Mouse (Mus musculus) heart, postnatal 36 days (tissue): ENCODE data around the gene Farp1. TPM values are rescaled to one million over a fixed set of nuclear protein-coding genes. Genes with fewer than 3 reads are reported as not detected.
"Not testable (repeated sequence)": the region's sequence is repeated elsewhere in the genome, so short reads cannot be mapped to it uniquely, and the experiment has no call there.

Source experiments
- DNase-seq, 2 experiments: peaks; one replicate each; pipeline ENCODE4 v3.0.0; 2021 to 2022
- intact Hi-C: fragments of 180-260 bp; cut with DNase I; formaldehyde crosslinking; loops from one replicate; pipeline ENCODE4 v1.15.1; 2025
- total RNA-seq, 2 experiments: library from RNA; stranded (reverse); gene quantifications; 2 replicates each; pipeline ENCODE4 v1.2.3; 2021

The Farp1 gene
- total RNA-seq, 2 experiments from 2014 or later: 10.4 to 10.8 TPM

GRCm38 (mm10) chr14:121168716-121169115 lies 133.7 kb downstream of the Farp1 start:
- DNase-seq: no peak

GRCm38 (mm10) chr14:121170321-121170720 lies 135.3 kb downstream of the Farp1 start:
- intact Hi-C loops: no loop called here
- DNase-seq: no peak

More at GRCm38 (mm10) chr14:121168716-121169115, 133.7 kb downstream of the Farp1 start:
- intact Hi-C loops: no loop called here

GRCm38 (mm10) chr14:121172065-121173036 lies 137.4 kb downstream of the Farp1 start:
- DNase-seq: no peak
- intact Hi-C loops: no loop called here

- no peak for DNase-seq
- intact Hi-C loops: loop anchor here (5.0 kb wide), 1 partner anchor 42 kb away; no protein-coding TSS in a partner anchor
These were observed 140.4 kb downstream of the Farp1 start for GRCm38 (mm10) chr14:121175385-121175784.

GRCm38 (mm10) chr14:121175861-121176260 lies 140.9 kb downstream of the Farp1 start:
- intact Hi-C loops: loop anchor here (5.0 kb wide), 1 partner anchor 41 kb away; no protein-coding TSS in a partner anchor
- DNase-seq: no peak

- intact Hi-C loops: loop anchor here (5.0 kb wide), 1 partner anchor 39 kb away; no protein-coding TSS in a partner anchor
- DNase-seq: no peak
These were observed 142.9 kb downstream of the Farp1 start for GRCm38 (mm10) chr14:121177907-121178306.

- intact Hi-C loops: no loop called here
- no peak for DNase-seq
These were observed 145.6 kb downstream of the Farp1 start for GRCm38 (mm10) chr14:121180611-121181010.

GRCm38 (mm10) chr14:121181798-121182197 lies 146.8 kb downstream of the Farp1 start:
- no peak for DNase-seq
- intact Hi-C loops: no loop called here

GRCm38 (mm10) chr14:121182967-121183366 lies 148.0 kb downstream of the Farp1 start:
- no peak for DNase-seq
- intact Hi-C loops: no loop called here

GRCm38 (mm10) chr14:121183414-121184130 lies 148.6 kb downstream of the Farp1 start:
- intact Hi-C loops: no loop called here
- no peak for DNase-seq

GRCm38 (mm10) chr14:121184351-121184750 lies 149.4 kb downstream of the Farp1 start:
- intact Hi-C loops: no loop called here

GRCm38 (mm10) chr14:121186402-121186894 lies 151.4 kb downstream of the Farp1 start:
- intact Hi-C loops: no loop called here
- DNase-seq: no peak

More at GRCm38 (mm10) chr14:121184351-121184750, 149.4 kb downstream of the Farp1 start:
- no peak for DNase-seq

GRCm38 (mm10) chr14:121189840-121190239 lies 154.8 kb downstream of the Farp1 start:
- DNase-seq, intact Hi-C loops: not testable (repeated sequence)

GRCm38 (mm10) chr14:121190386-121190785 lies 155.4 kb downstream of the Farp1 start:
- intact Hi-C loops: no loop called here
- DNase-seq: no peak

GRCm38 (mm10) chr14:121191739-121192138 lies 156.7 kb downstream of the Farp1 start:
- DNase-seq: peak; percentile 31 to 51
- intact Hi-C loops: no loop called here

GRCm38 (mm10) chr14:121192394-121192793 lies 157.4 kb downstream of the Farp1 start:
- intact Hi-C loops: no loop called here
- DNase-seq: no peak

- DNase-seq: no peak
- intact Hi-C loops: no loop called here
These were observed 159.0 kb downstream of the Farp1 start for GRCm38 (mm10) chr14:121193981-121194380.

GRCm38 (mm10) chr14:121198915-121199572 lies 164.0 kb downstream of the Farp1 start:
- intact Hi-C loops: no loop called here
- no peak for DNase-seq

GRCm38 (mm10) chr14:121199789-121200188 lies 164.8 kb downstream of the Farp1 start:
- intact Hi-C loops: no loop called here
- no peak for DNase-seq

- DNase-seq: no peak
- intact Hi-C loops: no loop called here
These were observed 165.4 kb downstream of the Farp1 start for GRCm38 (mm10) chr14:121200353-121200752.
